Mouse (Mus musculus): ENCODE measurements at regions not wholly inside any gene's neighbourhood (a gene's known extent, or its start where the extent isn't known, plus 50 kb on each side); places are given as distances from the start of the nearest gene placed in this dataset.

DNA sequence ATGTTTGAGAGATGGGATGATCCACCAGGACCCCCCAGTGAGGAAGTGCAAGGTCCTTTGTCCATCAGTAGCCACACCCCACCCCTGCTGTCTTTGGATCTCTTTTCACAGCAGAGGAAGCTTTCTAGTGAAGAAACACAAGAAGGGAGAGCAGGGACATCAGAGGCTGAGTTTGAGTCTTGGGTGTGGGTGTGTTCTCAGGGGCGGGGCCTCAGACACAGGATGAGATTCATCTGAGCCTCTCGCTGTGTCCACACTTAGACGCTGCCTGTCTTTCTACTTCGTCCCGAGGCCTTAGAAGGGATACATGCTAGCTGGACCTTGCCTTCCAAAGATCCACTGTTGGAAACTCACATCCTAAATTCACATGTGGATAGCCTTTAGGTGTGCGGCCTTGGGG is 893.5 kb upstream of the Car8 start:
- DNase-seq = no peak

DNA sequence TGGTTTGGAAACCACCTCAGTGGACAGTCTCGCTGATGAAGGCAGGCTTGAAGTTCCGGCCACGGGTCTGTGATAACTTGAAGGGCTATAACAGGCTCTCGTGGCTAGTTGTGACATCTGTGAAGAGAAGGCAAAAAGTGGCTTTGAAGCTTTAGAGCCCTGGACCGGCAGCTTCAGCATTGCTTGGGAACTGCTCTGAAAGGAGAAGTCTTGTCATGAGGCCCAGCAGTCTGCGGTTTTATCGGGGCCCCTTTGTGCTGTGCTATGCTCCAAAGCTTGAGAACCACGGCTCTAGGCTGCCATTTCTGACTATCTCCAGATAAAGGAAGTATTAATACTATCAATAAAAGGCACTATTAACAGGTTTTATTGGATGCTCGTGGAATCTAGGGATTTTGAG is 892.8 kb upstream of the Car8 start:
- no peak for DNase-seq

DNA sequence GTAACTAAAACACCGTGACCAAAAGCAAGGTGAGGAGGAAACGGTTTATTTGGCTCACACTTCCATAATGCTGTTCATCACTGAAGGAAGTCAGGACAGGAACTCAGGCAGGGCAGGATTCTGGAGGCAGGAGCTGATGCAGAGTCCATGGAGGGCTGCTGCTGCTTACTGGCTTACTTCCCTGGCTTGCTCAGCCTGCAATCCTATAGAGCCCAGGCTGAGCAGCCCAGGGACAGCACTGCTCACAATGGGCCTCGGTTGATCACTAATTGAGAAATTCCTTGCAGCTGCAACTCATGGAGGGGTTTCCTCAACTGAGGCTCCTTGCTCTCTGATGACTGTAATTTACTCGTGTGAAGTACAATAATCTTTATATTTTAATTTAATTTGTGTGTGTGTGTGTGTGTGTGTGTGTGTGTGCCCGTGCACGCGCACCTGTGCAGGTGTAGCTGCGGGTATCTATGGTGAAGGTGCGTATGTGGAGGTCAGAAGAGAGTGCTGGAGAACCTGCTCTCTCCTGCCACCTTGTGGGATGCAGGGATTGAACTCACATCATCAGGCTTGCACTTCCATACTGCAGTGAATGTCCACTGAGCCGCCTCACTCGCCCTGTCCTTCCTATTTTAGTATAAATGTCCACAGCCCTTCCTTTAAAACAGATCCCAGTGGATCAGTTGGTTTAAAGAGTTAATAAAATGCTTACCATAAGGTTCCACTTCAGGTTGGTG is 886.6 kb upstream of the Car8 start:
- peak in 1 of 2 experiments; percentile 50 for DNase-seq

DNA sequence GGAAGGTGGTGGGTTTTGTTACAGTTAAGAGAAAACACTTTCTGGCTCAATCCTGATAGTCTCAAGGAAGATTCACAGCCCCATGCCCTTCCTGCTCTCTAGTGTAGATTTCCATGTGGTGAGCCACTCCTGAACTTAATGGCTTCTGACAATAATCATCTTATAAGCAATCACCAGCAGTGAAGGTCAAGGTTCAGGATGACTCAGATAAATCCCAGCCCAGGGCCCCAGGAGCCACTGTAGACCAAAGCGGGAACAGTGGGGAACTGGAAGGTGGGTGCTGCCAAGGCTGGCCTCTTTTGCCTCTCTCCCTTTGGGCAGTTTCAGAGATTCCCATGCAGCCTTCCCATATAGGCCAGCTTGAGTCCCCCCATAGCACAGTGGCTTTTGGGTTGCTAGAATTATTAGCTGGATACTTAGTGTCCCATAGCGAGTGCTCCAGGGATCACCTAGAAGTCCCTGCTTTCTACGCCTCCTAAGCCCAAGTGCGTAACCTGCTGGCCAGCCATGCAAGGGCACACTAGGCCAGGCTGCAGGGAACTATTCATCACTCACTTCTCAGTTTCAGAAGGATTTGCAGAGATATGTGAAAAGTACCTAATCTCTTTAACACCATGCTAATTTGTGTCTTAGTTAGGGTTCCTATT is 885.9 kb upstream of the Car8 start:
- no peak for DNase-seq

DNA sequence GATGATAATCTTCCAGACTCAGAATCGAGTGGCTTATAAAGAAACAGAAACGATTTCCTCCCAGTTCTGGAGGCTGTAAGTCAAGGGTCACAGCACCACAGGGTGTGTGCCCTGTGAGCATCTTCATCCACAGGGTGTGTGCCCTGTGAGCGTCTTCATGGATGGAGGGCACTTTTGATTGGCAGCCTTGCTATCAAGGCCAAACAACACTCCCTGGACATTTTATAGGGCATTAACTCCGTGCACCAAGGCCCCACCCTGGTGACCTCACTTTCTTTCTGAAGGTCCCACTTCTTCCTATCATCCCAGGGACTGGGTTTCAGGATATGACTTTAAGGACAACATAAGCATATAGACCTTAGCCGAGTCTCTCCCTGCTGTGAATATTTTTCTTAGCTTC is 885.3 kb upstream of the Car8 start:
- DNase-seq = no peak

DNA sequence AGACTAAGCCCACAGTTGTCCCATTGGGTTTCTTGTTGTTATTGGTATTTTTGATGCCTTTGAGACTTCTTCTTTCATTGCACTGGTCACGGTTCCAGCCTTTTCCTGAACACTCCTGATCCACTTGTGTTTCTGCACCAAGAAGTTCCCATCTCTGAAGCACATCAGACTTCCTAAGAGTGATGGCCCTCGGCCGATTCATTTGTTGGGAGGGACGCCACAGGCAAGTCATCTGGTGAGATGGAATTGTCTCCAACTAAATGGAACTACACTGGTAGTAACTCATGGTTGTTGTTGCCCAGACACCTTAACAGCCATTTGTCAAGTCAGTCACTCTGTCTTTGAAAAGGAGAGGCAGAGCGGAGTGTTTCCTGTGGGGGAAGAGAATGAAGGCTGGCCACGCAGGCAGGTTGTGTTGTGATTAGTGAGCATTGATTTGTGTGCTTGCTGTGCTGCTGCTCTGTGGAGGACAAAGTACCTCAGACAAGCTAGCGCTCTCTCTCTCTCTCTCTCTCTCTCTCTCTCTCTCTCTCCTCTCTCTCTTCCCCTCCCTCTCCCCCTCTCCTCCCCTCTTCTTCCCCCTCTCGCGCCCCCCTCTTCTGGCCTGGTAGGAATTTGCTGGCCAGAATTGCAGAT is 884.7 kb upstream of the Car8 start:
- DNase-seq = no peak

DNA sequence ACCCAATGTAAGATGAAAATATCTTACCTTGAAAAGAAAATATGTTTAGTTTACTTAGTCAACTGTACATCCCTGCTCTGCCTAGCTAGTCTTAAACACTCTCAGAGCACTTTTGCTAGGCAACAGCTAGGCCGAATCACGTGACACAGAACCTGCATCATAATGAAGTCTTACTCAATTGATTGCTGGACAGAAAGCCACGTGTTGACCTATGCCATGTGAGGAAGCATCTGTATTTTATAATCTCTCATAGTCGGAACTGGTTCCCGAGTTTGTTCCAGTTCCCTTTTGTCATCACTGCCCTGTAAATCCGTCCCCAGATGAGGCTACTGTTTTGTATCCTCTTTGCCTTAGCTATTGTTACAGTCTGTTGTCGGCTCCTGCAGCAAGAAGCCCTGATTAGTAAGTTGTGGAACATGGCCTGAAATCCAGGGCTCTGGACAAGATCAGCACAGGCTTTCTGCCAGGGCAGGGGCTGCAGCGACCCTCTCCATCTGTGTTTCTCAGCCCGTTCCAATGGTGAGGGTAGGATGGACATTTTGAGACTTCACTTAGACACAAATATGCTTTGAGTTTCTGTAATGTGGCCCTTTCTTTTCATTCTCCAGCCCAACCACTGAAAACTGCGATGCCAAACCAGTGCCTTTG is 883.9 kb upstream of the Car8 start:
- no peak for DNase-seq

DNA sequence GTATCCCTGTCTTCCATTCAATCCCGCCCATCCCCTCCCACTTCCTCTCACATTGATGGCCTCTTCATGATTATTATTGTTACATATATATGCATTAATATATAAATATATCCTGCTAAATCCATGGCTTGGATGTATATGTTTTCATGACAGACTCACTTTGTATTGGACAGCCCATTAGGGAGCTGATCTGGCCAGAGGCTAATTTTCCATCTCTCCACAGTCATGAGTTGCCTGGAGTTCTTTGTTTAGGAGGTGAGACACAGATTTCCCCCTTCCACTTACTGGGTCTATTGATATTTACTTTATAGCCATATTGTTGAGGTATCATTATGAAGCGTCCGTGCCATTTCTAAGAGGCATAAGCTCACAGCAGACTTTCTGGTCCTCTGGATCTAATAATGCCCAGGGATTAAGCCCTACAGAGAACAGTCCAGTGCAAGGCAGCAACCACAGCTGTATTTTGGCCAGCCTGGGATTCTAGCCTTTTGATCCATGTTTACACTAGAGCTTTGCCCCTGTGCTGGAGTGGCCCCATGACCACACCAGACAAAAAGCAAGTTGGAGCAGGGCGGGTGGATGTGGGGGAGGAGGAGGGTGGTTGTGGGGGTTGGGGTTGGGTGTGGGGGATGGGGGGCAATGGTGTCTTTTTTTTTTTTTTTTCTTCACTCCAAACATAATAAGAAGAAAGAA is 878.3 kb upstream of the Car8 start:
- DNase-seq = no peak

DNA sequence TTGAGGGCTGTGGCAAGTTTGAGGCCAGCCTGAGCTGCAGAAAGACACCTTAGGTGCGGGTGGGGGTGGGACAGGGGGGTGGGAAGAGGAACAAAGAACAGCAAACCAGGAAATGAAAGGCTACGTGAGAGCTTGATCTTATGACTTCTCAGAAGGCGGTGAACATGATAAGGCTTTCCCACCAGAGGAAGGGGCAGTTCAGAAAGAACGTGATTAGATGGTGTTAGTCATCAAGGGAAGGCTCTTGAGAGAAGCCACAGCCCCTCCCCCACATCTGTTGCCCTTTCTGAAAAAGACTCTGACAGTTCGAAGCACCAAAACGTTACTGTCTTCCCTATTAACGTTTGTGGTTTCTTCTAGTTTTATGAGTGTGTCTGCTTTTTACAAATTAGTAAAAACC is 877.0 kb upstream of the Car8 start:
- DNase-seq = no peak

DNA sequence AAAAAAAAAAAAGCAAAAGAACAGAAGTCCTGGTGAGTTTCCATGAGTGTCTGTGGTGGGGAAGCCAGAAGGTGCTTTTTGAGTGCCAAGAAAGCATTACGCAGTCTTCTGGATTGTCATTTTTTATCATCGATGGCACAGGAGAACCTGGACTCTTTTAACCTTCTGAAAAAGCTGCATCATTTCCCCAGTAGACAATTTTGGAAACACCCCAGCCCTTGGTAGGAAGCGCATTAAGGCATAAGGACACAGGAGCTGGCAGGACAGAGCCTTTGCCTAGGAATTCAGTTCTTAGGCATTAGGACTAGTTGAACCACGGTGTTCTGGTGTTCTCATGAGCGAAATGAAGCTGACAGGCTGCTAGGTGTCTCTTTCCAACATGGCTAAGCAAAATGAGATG is 875.1 kb upstream of the Car8 start:
- no peak for DNase-seq

DNA sequence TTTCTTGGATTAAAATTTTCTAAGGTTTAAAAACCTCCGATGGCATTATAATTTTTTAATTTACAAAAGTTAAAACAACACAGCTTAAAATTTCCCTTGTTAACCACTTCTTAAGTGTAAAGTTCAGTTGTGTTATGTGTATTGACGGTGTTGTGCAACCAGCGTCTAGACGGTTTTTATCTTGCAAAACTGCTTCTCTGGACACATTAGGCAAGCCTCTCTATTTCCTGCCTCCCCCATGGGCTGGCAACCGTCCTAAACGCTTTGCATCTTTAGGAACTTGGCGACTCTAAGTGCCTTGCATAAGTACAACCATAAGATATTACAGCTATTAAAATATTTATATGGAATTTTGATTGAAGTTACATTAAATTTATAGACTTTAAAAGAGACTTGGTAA is 871.5 kb upstream of the Car8 start:
- peak in 1 of 2 experiments; percentile 10 for DNase-seq

DNA sequence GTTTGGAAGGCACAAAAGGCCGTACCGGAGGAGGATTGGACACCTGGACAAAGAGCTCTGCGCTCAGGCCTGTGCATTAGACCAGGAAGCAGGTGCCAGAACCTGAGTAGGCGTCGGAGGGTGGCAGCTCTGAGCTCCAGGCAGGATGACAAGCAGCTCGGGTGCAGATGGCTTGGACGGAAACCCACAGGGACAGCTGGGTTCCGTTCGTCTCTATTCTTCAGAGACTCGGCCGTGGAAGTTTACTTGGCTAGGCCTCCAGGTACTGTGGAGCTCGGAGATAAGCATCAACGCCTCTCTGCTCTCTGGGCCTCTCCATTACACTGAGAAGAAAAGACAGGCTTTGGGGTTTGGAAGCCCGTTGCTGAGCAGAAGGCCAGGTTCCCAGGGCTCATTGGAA is 868.5 kb upstream of the Car8 start:
- DNase-seq = no peak

DNA sequence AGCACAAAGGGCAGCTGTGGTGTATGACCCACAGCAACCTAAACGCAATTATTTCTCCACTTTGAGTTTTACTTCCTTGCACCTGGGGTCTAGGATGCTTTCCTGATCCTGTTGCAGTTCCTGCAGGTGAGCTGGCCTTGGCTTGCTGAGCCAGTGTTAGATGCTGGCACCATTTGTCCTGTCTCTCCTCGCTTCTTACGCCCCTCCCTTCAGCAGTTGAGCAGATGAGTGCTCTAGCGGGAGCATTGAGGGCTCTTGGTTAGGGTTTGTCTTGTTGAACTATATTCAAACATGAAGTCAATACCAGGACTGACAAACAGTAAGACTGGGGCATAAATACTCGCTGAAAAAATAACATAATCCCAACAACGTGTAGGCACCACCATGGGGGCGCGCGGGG is 867.9 kb upstream of the Car8 start:
- no peak for DNase-seq

DNA sequence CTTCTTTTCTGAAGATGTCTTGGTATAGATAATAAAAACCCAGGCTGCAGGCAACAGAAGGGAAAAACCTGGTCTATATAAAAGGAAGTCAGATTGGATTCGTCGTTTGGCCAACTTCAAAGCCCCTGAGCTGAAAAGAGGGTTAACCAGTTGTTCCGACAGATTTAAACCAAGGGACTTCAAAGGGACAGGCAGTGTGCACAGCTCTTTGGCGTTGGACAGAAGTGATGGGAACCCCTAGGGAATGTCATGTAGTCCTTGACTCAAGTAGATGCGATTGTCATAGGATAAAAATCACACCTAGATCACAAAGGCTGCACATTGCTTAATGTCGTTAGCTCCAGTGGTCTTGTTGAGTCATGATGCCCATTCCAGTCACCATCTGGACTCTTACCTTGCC is 865.8 kb upstream of the Car8 start:
- DNase-seq = no peak

DNA sequence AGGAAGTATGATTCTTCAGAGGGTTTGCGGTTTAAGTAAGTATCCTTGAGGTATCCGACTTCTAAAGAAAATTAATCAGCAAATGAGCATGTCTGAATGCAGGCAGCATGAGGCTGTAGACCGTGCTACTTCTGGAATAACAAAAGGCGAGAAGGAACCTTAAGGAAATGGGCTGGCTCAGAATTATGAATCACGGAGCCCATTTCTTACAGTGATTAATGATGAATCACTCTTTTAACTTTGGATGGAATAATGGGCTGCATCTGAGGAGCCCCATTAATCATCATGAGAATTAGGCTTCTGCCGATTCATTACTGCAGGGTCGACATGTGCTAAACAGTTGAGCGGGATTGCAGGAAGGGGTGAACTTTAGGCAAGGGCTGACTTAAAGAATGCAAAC is 865.1 kb upstream of the Car8 start:
- DNase-seq = no peak

DNA sequence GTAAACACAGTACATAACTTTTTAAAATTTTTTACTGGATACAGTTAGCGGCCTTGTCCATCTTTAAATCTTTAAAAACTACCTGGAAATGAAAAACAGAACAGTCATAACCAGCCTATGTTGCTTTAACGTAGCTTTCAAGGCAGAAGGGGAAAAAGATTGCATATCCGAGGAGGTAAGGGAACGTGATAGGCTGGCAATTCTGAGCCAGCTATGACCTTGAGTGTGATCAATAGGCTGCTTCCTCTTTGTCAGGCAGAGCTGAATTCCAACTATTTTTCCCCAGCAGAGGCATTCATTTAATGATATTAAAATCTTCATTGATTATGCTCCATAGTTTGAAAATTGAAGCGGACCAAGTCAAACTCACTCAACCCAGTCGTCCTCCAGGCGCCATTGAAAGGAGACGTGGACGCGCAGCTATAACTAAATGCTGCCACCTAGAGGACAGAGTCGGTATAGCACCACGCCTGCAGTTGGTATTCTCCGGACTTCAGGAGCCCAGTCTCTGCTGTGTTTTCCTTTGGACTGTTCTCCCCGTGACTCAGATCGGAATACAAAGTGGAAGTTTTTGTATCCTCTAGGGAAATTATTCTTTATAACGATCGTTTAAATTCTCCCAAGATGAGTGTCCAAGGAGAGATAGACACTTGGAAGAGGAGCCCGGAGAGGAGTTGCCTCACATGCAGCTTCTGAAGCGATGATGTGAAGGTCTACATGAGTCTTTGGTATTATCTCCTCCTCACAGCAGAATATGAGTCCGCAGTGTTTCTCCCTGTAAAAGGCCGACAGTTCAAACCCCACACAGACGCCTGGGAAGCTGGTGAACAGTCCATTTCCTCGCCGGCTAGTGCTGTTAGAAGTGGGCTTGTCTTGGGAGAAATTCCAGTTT is 858.2 kb upstream of the Car8 start:
- DNase-seq = peak; percentile 75 to 93

DNA sequence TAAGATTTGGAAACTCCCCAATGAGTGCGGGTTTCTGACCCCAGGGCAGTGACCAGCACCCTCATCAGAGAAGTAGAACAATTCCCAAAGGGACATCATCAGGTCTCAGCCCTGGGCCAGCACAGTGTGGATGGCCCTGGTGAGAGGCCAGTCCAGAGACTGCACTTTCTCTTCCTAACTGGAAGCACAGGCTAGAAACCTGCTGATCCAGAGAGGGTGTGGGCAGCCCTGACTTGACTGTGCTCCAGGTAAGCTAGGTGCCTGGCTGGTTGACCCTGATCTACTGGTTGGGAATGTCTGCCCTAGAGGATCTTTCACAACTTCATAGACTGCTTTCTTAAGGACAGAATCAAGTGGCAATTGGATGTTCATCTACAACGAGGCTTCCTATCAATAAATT is 857.4 kb upstream of the Car8 start:
- DNase-seq = no peak

DNA sequence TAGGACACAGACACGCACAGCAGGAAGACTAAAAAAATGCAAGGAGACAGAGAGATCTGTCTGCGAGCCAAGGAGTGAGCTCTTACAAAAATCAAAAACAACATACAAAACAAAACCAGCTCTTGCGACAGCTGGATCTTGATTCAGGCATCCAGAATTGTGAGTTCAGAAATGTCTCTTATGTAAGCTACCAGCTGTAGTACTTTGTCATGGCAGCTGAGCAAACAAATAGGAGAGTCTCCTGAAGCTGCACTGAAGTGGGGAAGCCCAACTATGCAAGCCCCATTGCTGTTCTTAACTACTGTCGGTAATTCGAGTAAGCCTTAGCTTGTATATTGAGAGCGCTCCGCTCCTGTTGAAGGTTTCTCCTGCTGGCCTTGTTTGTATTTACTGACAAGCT is 856.8 kb upstream of the Car8 start:
- DNase-seq = no peak

DNA sequence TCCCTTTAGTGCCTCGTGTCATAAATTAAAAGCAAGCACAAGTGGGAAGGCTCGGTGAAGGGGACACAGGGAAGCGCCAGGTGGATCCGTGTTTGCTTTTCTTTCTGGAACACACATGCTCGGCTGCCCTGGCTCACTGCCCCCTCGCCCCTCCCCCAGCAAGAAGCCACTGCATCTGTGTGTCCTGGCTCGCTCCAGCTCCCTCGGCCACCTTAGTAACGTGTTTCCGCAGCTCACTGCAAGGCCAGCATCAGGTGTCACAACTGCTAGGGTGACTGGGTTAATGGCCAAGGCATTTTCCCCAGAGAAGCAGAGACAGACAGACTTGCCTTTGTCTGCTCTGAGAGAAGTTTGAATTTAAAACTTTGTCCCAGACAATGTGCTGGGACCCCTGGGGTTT is 855.7 kb upstream of the Car8 start:
- DNase-seq = peak in 1 of 2 experiments; percentile 35

DNA sequence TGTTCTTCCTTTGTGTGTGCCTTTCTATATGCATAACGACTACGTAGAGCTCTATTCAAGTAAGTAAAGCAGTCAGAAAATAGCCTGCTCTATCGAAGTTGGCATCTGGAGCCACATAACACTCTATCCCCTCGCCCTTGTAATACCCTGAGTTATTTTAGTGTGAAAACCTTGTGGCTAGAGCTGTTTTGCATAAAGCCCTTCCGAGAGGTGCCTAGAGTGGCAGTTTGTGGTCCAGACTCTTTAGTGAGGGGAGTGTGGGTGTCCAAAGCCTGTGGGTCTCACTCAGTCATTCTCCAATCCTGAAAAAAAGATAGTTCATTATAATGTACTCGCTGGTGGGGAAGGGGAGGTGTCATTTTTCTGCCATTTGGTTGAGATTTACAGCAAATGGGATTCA is 855.2 kb upstream of the Car8 start:
- no peak for DNase-seq

DNA sequence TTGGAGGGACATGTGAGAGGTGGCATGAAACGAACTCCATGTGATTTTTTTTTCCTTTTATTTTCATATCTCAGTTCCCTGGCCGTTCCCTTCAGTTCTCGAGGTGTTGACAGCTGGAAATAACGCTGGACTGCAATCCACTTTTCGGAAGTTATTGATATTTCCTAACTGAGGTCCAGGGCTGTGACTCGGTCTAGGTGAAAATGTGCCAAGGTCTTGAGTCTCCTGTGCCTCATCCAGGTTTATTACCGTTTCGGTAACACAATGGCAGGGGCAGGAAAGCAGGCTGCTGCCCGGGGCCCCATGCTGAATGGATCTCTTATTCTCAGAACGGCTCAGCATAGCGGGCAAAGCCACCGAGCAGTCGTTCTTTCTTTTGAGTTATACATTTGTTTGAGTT is 844.7 kb upstream of the Car8 start:
- no peak for DNase-seq

Data from kidney, postnatal 36 days (tissue).